Mouse (Mus musculus): ENCODE data around the gene Olfr906. TPM values are rescaled to one million over a fixed set of nuclear protein-coding genes. Genes with fewer than 3 reads are reported as not detected.

Gene Olfr906
- total RNA-seq (2018; cell fraction: chromatin; rRNA removed), result not detected
- total RNA-seq (2018; cell fraction: cytosol; rRNA removed), result not detected
- total RNA-seq (2018; cell fraction: nucleus; rRNA removed), result not detected
- polyA plus RNA-seq (2018), result not detected in 3 replicates

DNA sequence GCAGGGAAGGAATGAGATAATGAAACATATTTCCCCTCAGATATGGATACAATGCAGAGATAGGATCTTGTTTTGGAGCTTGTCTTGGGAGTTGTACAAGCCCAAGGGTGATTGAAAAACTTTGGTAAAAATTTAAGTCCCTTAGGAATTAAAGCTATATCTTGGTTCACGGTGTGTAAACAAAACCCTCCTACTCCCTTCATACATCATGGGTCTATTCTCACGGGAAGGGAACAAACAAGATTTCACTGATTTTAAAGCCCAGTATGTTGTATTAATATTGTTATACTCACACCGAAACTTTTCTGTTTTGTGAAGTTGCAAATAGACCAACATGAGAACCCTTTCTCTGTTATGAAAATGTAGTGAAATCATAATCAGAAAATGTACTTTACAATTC, at the start of gene Olfr906:
Gene Olfr906 (plus strand): TSS at position 301 of the 400 bp plus-strand sequence.
- H3K79me2 ChIP-seq (ENCODE audit: inconsistent target), result no peaks in the 10 kb centered on the region
- 72% methylated on average over 3 of the region's 3 CpGs for WGBS (ENCODE audit: missing documents)
- H3K27ac ChIP-seq, result no peak within 1 kb of the TSS
- no peaks in the 10 kb centered on the region for H3K36me3 ChIP-seq (ENCODE audit: inconsistent target)
- no peak within 1 kb of the TSS for H3K4me3 ChIP-seq (ENCODE audit: inconsistent target)

DNA sequence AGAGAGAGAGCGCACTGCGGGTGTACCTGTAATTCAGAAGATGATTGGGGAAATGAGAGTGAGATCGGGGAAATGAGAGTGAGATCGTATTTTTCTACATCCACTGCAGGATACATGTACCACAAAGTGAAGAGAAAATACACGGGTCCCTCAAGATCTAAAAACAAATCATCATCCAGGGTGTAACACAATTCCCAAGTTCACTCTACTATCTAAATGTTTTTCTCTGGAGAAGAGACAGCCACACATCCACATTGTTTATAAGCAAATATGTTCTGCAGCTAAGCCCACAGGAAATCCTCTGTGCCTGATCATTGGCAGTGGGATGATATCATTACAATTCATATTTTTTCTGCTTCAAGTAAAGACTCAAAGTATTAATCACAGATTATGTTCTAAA, 39.5 kb upstream of the Olfr906 start, which contains the start of gene Olfr902:
Gene Olfr902 (plus strand): TSS at position 301 of the 400 bp plus-strand sequence.
- 87% methylated on average over 5 of the region's 5 CpGs for WGBS (ENCODE audit: missing documents)
- Histone ChIP-seq H3K79me2 (ENCODE audit: inconsistent target) (no peaks in the 10 kb centered on the region), H3K4me3 (ENCODE audit: inconsistent target) (no peak within 1 kb of the TSS), H3K27ac (no peak within 1 kb of the TSS), H3K36me3 (ENCODE audit: inconsistent target) (no peaks in the 10 kb centered on the region)

GRCm38 (mm10) chr9:38462844-38463243, 24.0 kb upstream of the Olfr906 start, which contains the start of gene Olfr904:
Gene Olfr904, plus strand, starts transcription at chr9:38463144.
- Histone ChIP-seq H3K36me3 (ENCODE audit: inconsistent target) (no peaks in the 10 kb centered on the region), H3K79me2 (ENCODE audit: inconsistent target) (no peaks in the 10 kb centered on the region), H3K4me3 (ENCODE audit: inconsistent target) (no peak within 1 kb of the TSS), H3K27ac (no peak within 1 kb of the TSS)

DNA sequence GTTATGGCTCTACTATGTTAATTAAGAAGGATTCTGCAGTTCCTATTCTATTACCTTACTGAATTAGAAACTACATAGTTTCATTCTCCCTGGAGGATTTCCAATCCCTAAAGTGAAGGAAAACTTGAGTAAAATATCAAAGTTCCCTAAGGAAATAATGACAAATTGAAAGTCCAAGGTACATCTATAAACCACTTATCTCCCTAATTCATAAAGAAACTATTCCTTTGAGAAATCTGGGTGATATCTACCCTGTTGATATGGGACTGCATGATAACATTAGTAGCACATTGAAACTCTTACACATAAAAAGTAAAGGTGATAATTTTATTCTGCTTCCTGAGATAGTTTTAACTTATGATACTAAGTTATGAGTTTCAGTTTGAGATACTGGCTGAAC, 16.1 kb upstream of the Olfr906 start, which contains the start of gene Olfr905:
Gene Olfr905 (plus strand): TSS at position 301 of the 400 bp plus-strand sequence.
- Histone ChIP-seq H3K36me3 (ENCODE audit: inconsistent target) (no peaks in the 10 kb centered on the region), H3K4me3 (ENCODE audit: inconsistent target) (no peak within 1 kb of the TSS), H3K79me2 (ENCODE audit: inconsistent target) (no peaks in the 10 kb centered on the region), H3K27ac (no peak within 1 kb of the TSS)

- Histone ChIP-seq H3K79me2 (ENCODE audit: inconsistent target) (no peaks in the 10 kb centered on the region), H3K4me3 (ENCODE audit: inconsistent target) (no peak within 1 kb of the TSS), H3K36me3 (ENCODE audit: inconsistent target) (no peaks in the 10 kb centered on the region), H3K27ac (no peak within 1 kb of the TSS)
- WGBS (ENCODE audit: missing documents), result 85% methylated on average over 2 of the region's 2 CpGs
Measured at GRCm38 (mm10) chr9:38495501-38495900, 8.6 kb downstream of the Olfr906 start, which contains the start of gene Olfr907. Gene Olfr907, plus strand, starts transcription at chr9:38495801.

DNA sequence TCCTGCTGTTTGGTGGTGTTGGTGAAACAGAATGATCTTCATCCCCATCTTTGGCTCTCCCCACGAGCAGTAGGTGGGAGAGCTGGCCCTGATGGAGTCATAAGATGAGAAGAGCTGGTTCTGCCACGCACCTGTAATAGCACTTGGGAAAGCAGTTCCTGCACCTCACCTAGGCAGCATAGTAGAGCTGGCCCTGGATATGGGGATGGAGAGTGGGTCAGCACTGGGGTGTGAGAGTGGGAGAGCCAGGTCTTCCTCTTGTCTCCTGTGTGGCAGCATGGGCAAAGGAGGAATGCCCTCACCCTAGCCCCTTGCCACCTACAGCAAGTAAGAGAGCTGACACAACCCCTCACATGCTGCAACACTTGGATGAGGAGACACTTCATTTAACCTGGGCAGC, 25.5 kb downstream of the Olfr906 start:
- H3K79me2 ChIP-seq (ENCODE audit: inconsistent target), result no peaks in the 10 kb centered on the region
- no peak overlapping the region for H3K27ac ChIP-seq
- H3K36me3 ChIP-seq (ENCODE audit: inconsistent target), result no peaks in the 10 kb centered on the region
- no peak overlapping the region for H3K4me3 ChIP-seq (ENCODE audit: inconsistent target)
- WGBS (ENCODE audit: missing documents), result 61% methylated on average over 2 of the region's 2 CpGs

DNA sequence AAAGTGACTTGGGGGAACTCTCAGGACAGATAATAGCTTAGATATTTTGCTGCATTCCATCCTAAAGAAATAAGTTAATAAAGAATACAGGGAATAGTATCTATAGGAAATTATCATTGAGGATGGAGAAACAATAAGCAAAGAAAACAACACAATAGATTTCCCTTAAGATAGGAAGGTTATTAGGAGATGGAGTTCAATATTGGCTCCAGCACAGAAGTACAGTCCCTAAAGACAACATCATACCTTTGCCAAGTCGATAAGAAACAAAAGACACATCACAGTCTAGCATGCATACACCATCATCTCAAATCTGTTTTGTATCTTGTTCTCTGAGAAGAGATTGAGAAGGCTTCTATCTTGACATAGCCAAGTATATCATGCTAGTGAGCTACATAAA, 34.4 kb downstream of the Olfr906 start, which contains the start of gene Olfr911-ps1:
Gene Olfr911-ps1 (plus strand): TSS at position 301 of the 400 bp plus-strand sequence.
- 50% methylated on average over 1 of the region's 1 CpGs for WGBS (ENCODE audit: missing documents)
- H3K79me2 ChIP-seq (ENCODE audit: inconsistent target), result no peaks in the 10 kb centered on the region
- H3K4me3 ChIP-seq (ENCODE audit: inconsistent target), result no peak within 1 kb of the TSS
- H3K27ac ChIP-seq, result no peak within 1 kb of the TSS
- no peaks in the 10 kb centered on the region for H3K36me3 ChIP-seq (ENCODE audit: inconsistent target)

GRCm38 (mm10) chr9:38537549-38537948, 50.7 kb downstream of the Olfr906 start, which contains the start of gene Olfr910:
Gene Olfr910, plus strand, starts transcription at chr9:38537849.
- H3K36me3 ChIP-seq (ENCODE audit: inconsistent target), result no peaks in the 10 kb centered on the region
- H3K79me2 ChIP-seq (ENCODE audit: inconsistent target), result no peaks in the 10 kb centered on the region
- H3K4me3 ChIP-seq (ENCODE audit: inconsistent target), result no peak within 1 kb of the TSS
- WGBS (ENCODE audit: missing documents), result 93% methylated on average over 2 of the region's 2 CpGs
- no peak within 1 kb of the TSS for H3K27ac ChIP-seq

Other genes with a start within 250 kb of the Olfr906 start
- gene Olfr143, start 234.3 kb upstream of the Olfr906 start, polyA plus RNA-seq (2018), result not detected in 3 replicates
- gene Olfr895, start 219.2 kb upstream of the Olfr906 start, polyA plus RNA-seq (2018), result not detected in 3 replicates
- gene Olfr896-ps1, start 196.0 kb upstream of the Olfr906 start, polyA plus RNA-seq (2018), result not detected in 3 replicates
- gene Olfr25, start 158.0 kb upstream of the Olfr906 start, polyA plus RNA-seq (2018), result not detected in 3 replicates
- gene Olfr898, start 138.7 kb upstream of the Olfr906 start, polyA plus RNA-seq (2018), result not detected in 3 replicates
- gene Olfr250, start 120.2 kb upstream of the Olfr906 start, polyA plus RNA-seq (2018), result not detected in 3 replicates
- not detected in 3 replicates for gene Olfr251, start 110.0 kb upstream of the Olfr906 start, polyA plus RNA-seq (2018)
- gene Olfr147, start 85.4 kb upstream of the Olfr906 start, polyA plus RNA-seq (2018), result not detected in 3 replicates
- not detected in 3 replicates for gene Olfr901, start 57.6 kb upstream of the Olfr906 start, polyA plus RNA-seq (2018)
- not detected in 3 replicates for gene Olfr902, start 39.4 kb upstream of the Olfr906 start, polyA plus RNA-seq (2018)
- gene Olfr904, start 23.9 kb upstream of the Olfr906 start, polyA plus RNA-seq (2018), result not detected in 3 replicates
- gene Olfr905, start 16.0 kb upstream of the Olfr906 start, polyA plus RNA-seq (2018), result not detected in 3 replicates
- not detected in 3 replicates for gene Olfr907, start 8.7 kb downstream of the Olfr906 start, polyA plus RNA-seq (2018)
- not detected in 3 replicates for gene Olfr911-ps1, start 34.5 kb downstream of the Olfr906 start, polyA plus RNA-seq (2018)
- not detected in 3 replicates for gene Olfr910, start 50.8 kb downstream of the Olfr906 start, polyA plus RNA-seq (2018)
- not detected in 3 replicates for gene Olfr912, start 93.1 kb downstream of the Olfr906 start, polyA plus RNA-seq (2018)
- not detected in 3 replicates for gene Olfr913, start 105.7 kb downstream of the Olfr906 start, polyA plus RNA-seq (2018)
- not detected in 3 replicates for gene Olfr914, start 118.0 kb downstream of the Olfr906 start, polyA plus RNA-seq (2018)
- not detected in 3 replicates for gene Olfr916, start 172.8 kb downstream of the Olfr906 start, polyA plus RNA-seq (2018)
- gene Olfr917, start 178.8 kb downstream of the Olfr906 start, polyA plus RNA-seq (2018), result not detected in 3 replicates
- gene Olfr918, start 187.5 kb downstream of the Olfr906 start, polyA plus RNA-seq (2018), result not detected in 3 replicates
- gene Olfr919, start 216.6 kb downstream of the Olfr906 start, polyA plus RNA-seq (2018), result not detected in 3 replicates
- gene Vwa5a, start 231.2 kb downstream of the Olfr906 start, polyA plus RNA-seq (2018), result 114 to 137 TPM (median 132 TPM) in 3 replicates